Mouse (Mus musculus): ENCODE results near the gene Osbpl10. TPM values are rescaled to one million over a fixed set of nuclear protein-coding genes. Genes with fewer than 3 reads are reported as not detected.

The Osbpl10 gene
- polyA plus RNA-seq, 1 experiment from 2014 or later = 2.0 TPM

GRCm38 (mm10) chr9:114944642-114945041, 33.7 kb upstream of the Osbpl10 start:
- DNase-seq = no peak
- Histone ChIP-seq H3K36me3 (ENCODE audit: control insufficient read depth, insufficient read depth, low read length) (no peaks in the 10 kb centered on the region), H3K27ac (replicated peaks; ENCODE audit: low read depth, low read length) (no peak overlapping the region), H3K27me3 (ENCODE audit: control insufficient read depth, insufficient read depth, low read length) (no peaks in the 10 kb centered on the region), H3K9ac (replicated peaks; ENCODE audit: low read length) (no peak overlapping the region), H3K4me1 (ENCODE audit: control insufficient read depth, insufficient read depth, low read length) (no peaks in the 10 kb centered on the region), H3K4me3 (replicated peaks; ENCODE audit: low read depth, low read length) (no peak overlapping the region), H3K4me2 (ENCODE audit: low read length) (no peak overlapping the region), H3K9me3 (ENCODE audit: control insufficient read depth, low read length) (no peaks in the 10 kb centered on the region)
- ATAC-seq (ENCODE audit: low FRiP score, low TSS enrichment) = no peak
- WGBS = 86% methylated on average over 3 of the region's 3 CpGs

- H3K36me3 ChIP-seq (ENCODE audit: control insufficient read depth, insufficient read depth, low read length) = no peaks in the 10 kb centered on the region
- no peak overlapping the region for H3K4me3 ChIP-seq (replicated peaks; ENCODE audit: low read depth, low read length)
- WGBS = 88% methylated on average over 6 of the region's 6 CpGs
- H3K9me3 ChIP-seq (ENCODE audit: control insufficient read depth, low read length) = no peaks in the 10 kb centered on the region
- H3K9ac ChIP-seq (replicated peaks; ENCODE audit: low read length) = no peak overlapping the region
- no peaks in the 10 kb centered on the region for H3K4me1 ChIP-seq (ENCODE audit: control insufficient read depth, insufficient read depth, low read length)
- H3K4me2 ChIP-seq (ENCODE audit: low read length) = no peak overlapping the region
- ATAC-seq (ENCODE audit: low FRiP score, low TSS enrichment) (no peak), DNase-seq (no peak)
- no peak overlapping the region for H3K27ac ChIP-seq (replicated peaks; ENCODE audit: low read depth, low read length)
- H3K27me3 ChIP-seq (ENCODE audit: control insufficient read depth, insufficient read depth, low read length) = no peaks in the 10 kb centered on the region
These were observed 32.8 kb upstream of the Osbpl10 start for GRCm38 (mm10) chr9:114945576-114945975.

GRCm38 (mm10) chr9:114948395-114948794, 30.0 kb upstream of the Osbpl10 start:
- Histone ChIP-seq H3K36me3 (ENCODE audit: control insufficient read depth, insufficient read depth, low read length) (no peaks in the 10 kb centered on the region), H3K4me1 (ENCODE audit: control insufficient read depth, insufficient read depth, low read length) (no peaks in the 10 kb centered on the region), H3K4me3 (replicated peaks; ENCODE audit: low read depth, low read length) (no peak overlapping the region), H3K27ac (replicated peaks; ENCODE audit: low read depth, low read length) (no peak overlapping the region), H3K4me2 (ENCODE audit: low read length) (no peak overlapping the region), H3K9me3 (ENCODE audit: control insufficient read depth, low read length) (no peaks in the 10 kb centered on the region), H3K27me3 (ENCODE audit: control insufficient read depth, insufficient read depth, low read length) (no peaks in the 10 kb centered on the region), H3K9ac (replicated peaks; ENCODE audit: low read length) (no peak overlapping the region)
- ATAC-seq (ENCODE audit: low FRiP score, low TSS enrichment) = no peak
- 70% methylated on average over 5 of the region's 5 CpGs for WGBS
- no peak for DNase-seq

- Histone ChIP-seq H3K4me2 (ENCODE audit: low read length) (no peak overlapping the region), H3K4me1 (ENCODE audit: control insufficient read depth, insufficient read depth, low read length) (no peaks in the 10 kb centered on the region), H3K27me3 (ENCODE audit: control insufficient read depth, insufficient read depth, low read length) (no peaks in the 10 kb centered on the region), H3K4me3 (replicated peaks; ENCODE audit: low read depth, low read length) (no peak overlapping the region), H3K27ac (replicated peaks; ENCODE audit: low read depth, low read length) (no peak overlapping the region), H3K9me3 (ENCODE audit: control insufficient read depth, low read length) (no peaks in the 10 kb centered on the region), H3K36me3 (ENCODE audit: control insufficient read depth, insufficient read depth, low read length) (no peaks in the 10 kb centered on the region), H3K9ac (replicated peaks; ENCODE audit: low read length) (no peak overlapping the region)
- WGBS = 39% methylated on average over 1 of the region's 1 CpGs
- DNase-seq (no peak), ATAC-seq (ENCODE audit: low FRiP score, low TSS enrichment) (no peak)
These were observed 25.5 kb upstream of the Osbpl10 start for GRCm38 (mm10) chr9:114952866-114953265.

DNA sequence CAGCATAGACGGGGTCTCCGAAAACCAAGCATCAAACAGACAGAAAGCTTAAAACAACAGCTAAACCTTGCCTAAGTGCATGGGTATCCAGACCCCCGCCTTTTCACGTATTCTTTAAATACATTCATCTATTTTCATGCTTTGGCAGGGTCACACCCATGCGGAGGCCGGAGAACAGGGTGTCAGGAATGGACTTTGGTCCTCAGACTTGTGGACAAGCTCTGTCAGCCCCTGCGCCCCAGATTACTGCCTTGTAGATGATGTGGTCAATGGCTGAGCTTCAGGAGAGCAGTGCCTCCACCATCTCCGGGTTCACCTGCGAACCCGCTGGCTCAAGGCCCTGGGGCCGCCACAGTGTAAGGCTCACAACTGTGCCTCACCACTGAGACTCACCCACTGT, 23.0 kb upstream of the Osbpl10 start:
- whole genome bisulfite sequencing = 95% methylated on average over 11 of the region's 11 CpGs
- Histone ChIP-seq H3K36me3 (ENCODE audit: control insufficient read depth, insufficient read depth, low read length) (no peaks in the 10 kb centered on the region), H3K4me3 (replicated peaks; ENCODE audit: low read depth, low read length) (no peak overlapping the region), H3K27ac (replicated peaks; ENCODE audit: low read depth, low read length) (no peak overlapping the region), H3K4me2 (ENCODE audit: low read length) (no peak overlapping the region), H3K9ac (replicated peaks; ENCODE audit: low read length) (no peak overlapping the region), H3K9me3 (ENCODE audit: control insufficient read depth, low read length) (no peaks in the 10 kb centered on the region), H3K4me1 (ENCODE audit: control insufficient read depth, insufficient read depth, low read length) (no peaks in the 10 kb centered on the region), H3K27me3 (ENCODE audit: control insufficient read depth, insufficient read depth, low read length) (no peaks in the 10 kb centered on the region)
- DNase-seq (no peak), ATAC-seq (ENCODE audit: low FRiP score, low TSS enrichment) (no peak)

DNA sequence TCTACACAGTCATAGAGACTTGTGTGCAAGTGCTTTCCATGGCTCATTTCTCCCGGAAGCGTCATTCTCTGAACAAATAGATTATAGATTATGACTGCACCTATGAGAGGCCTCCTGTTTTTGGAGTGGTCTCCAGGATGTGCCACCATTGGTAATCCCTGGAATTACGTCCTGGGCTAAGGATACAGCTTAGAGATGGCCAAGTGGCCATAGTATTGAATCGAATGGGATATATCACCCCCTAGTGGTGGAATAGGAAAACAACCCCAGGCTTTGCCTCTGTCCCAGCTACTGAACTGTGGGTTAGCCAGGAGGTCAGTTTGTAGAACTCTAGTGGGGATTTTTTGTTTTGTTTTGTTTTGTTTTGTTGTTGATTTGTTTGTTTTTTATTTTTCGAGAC, 21.4 kb upstream of the Osbpl10 start:
- peak; percentile 76 for DNase-seq
- no peaks in the 10 kb centered on the region for H3K9me3 ChIP-seq (ENCODE audit: control insufficient read depth, low read length)

GRCm38 (mm10) chr9:114960043-114960789, 18.2 kb upstream of the Osbpl10 start:
- Histone ChIP-seq H3K36me3 (ENCODE audit: control insufficient read depth, insufficient read depth, low read length) (no peaks in the 10 kb centered on the region), H3K27ac (replicated peaks; ENCODE audit: low read depth, low read length) (no peak overlapping the region), H3K4me2 (ENCODE audit: low read length) (no peak overlapping the region), H3K9me3 (ENCODE audit: control insufficient read depth, low read length) (no peaks in the 10 kb centered on the region), H3K27me3 (ENCODE audit: control insufficient read depth, insufficient read depth, low read length) (no peaks in the 10 kb centered on the region), H3K4me1 (ENCODE audit: control insufficient read depth, insufficient read depth, low read length) (no peaks in the 10 kb centered on the region), H3K9ac (replicated peaks; ENCODE audit: low read length) (no peak overlapping the region), H3K4me3 (replicated peaks; ENCODE audit: low read depth, low read length) (no peak overlapping the region)
- no peak for DNase-seq
- WGBS = 86% methylated on average over 4 of the region's 4 CpGs
- ATAC-seq (ENCODE audit: low FRiP score, low TSS enrichment) = no peak

More for the DNA sequence above, 21.4 kb upstream of the Osbpl10 start:
- Histone ChIP-seq H3K4me3 (replicated peaks; ENCODE audit: low read depth, low read length) (no peak overlapping the region), H3K9ac (replicated peaks; ENCODE audit: low read length) (no peak overlapping the region), H3K36me3 (ENCODE audit: control insufficient read depth, insufficient read depth, low read length) (no peaks in the 10 kb centered on the region), H3K4me2 (ENCODE audit: low read length) (no peak overlapping the region), H3K27ac (replicated peaks; ENCODE audit: low read depth, low read length) (no peak overlapping the region), H3K27me3 (ENCODE audit: control insufficient read depth, insufficient read depth, low read length) (no peaks in the 10 kb centered on the region), H3K4me1 (ENCODE audit: control insufficient read depth, insufficient read depth, low read length) (no peaks in the 10 kb centered on the region)
- WGBS = 43% methylated on average over 5 of the region's 5 CpGs
- ATAC-seq (ENCODE audit: low FRiP score, low TSS enrichment) = no peak

- Histone ChIP-seq H3K4me3 (replicated peaks; ENCODE audit: low read depth, low read length) (no peak overlapping the region), H3K9me3 (ENCODE audit: control insufficient read depth, low read length) (no peaks in the 10 kb centered on the region), H3K27ac (replicated peaks; ENCODE audit: low read depth, low read length) (no peak overlapping the region), H3K9ac (replicated peaks; ENCODE audit: low read length) (no peak overlapping the region), H3K27me3 (ENCODE audit: control insufficient read depth, insufficient read depth, low read length) (no peaks in the 10 kb centered on the region), H3K36me3 (ENCODE audit: control insufficient read depth, insufficient read depth, low read length) (no peaks in the 10 kb centered on the region), H3K4me2 (ENCODE audit: low read length) (no peak overlapping the region), H3K4me1 (ENCODE audit: control insufficient read depth, insufficient read depth, low read length) (no peaks in the 10 kb centered on the region)
- WGBS = 94% methylated on average over 6 of the region's 6 CpGs
- no peak for ATAC-seq (ENCODE audit: low FRiP score, low TSS enrichment)
- no peak for DNase-seq
These were observed 17.5 kb upstream of the Osbpl10 start for GRCm38 (mm10) chr9:114960844-114961243.

GRCm38 (mm10) chr9:114964093-114964492, 14.3 kb upstream of the Osbpl10 start:
- Histone ChIP-seq H3K36me3 (ENCODE audit: control insufficient read depth, insufficient read depth, low read length) (no peaks in the 10 kb centered on the region), H3K27me3 (ENCODE audit: control insufficient read depth, insufficient read depth, low read length) (no peaks in the 10 kb centered on the region), H3K9me3 (ENCODE audit: control insufficient read depth, low read length) (no peaks in the 10 kb centered on the region), H3K4me1 (ENCODE audit: control insufficient read depth, insufficient read depth, low read length) (no peaks in the 10 kb centered on the region), H3K27ac (replicated peaks; ENCODE audit: low read depth, low read length) (no peak overlapping the region), H3K4me2 (ENCODE audit: low read length) (no peak overlapping the region), H3K4me3 (replicated peaks; ENCODE audit: low read depth, low read length) (no peak overlapping the region), H3K9ac (replicated peaks; ENCODE audit: low read length) (no peak overlapping the region)
- ATAC-seq (ENCODE audit: low FRiP score, low TSS enrichment) (no peak), DNase-seq (no peak)
- WGBS = 58% methylated on average over 3 of the region's 3 CpGs
